Mouse (Mus musculus): ENCODE measurements around the gene Lgi4. TPM values are rescaled to one million over a fixed set of nuclear protein-coding genes. Genes with fewer than 3 reads are reported as not detected.

The Lgi4 gene
- polyA plus RNA-seq, 1 experiment from 2014 or later, result 0.41 TPM

GRCm38 (mm10) chr7:31054661-31055320, 4.4 kb upstream of the Lgi4 start:
- H3K27ac ChIP-seq, result peak overlapping the region; percentile 90
- H3K4me3 ChIP-seq, result peak overlapping the region; percentile 52
- H3K4me1 ChIP-seq, result peaks cover 67% of the 10 kb centered on the region
- H3K9me3 ChIP-seq, result no peaks in the 10 kb centered on the region
- 36% methylated on average over 11 of the region's 11 CpGs for WGBS
- peaks cover 50% of the 10 kb centered on the region for H3K27me3 ChIP-seq (ENCODE audit: insufficient read depth, poor library complexity, severe bottlenecking)
- no peaks in the 10 kb centered on the region for H3K36me3 ChIP-seq
- DNase-seq (ENCODE audit: low spot score), result no peak

- Histone ChIP-seq H3K9me3 (no peaks in the 10 kb centered on the region), H3K4me1 (peaks cover 61% of the 10 kb centered on the region), H3K27me3 (ENCODE audit: insufficient read depth, poor library complexity, severe bottlenecking) (peaks cover 44% of the 10 kb centered on the region), H3K4me3 (peak overlapping the region; percentile 52), H3K27ac (peak overlapping the region; percentile 90), H3K36me3 (no peaks in the 10 kb centered on the region)
- WGBS, result 9% methylated on average over 10 of the region's 10 CpGs
- peak; percentile 89 for DNase-seq (ENCODE audit: low spot score)
Observed at GRCm38 (mm10) chr7:31055354-31055824, 3.8 kb upstream of the Lgi4 start.

GRCm38 (mm10) chr7:31055883-31056282, 3.3 kb upstream of the Lgi4 start:
- Histone ChIP-seq H3K27me3 (ENCODE audit: insufficient read depth, poor library complexity, severe bottlenecking) (peaks cover 39% of the 10 kb centered on the region), H3K27ac (peak overlapping the region; percentile 90), H3K4me3 (peak overlapping the region; percentile 52; the same call in 1 of the 2 replicates), H3K36me3 (no peaks in the 10 kb centered on the region), H3K4me1 (peaks cover 58% of the 10 kb centered on the region), H3K9me3 (no peaks in the 10 kb centered on the region)
- no peak for DNase-seq (ENCODE audit: low spot score)
- WGBS, result 31% methylated on average over 1 of the region's 4 CpGs

- Histone ChIP-seq H3K27ac (peak overlapping the region; percentile 90; the same call in 1 of the 2 replicates), H3K4me1 (peaks cover 52% of the 10 kb centered on the region), H3K9me3 (no peaks in the 10 kb centered on the region), H3K27me3 (ENCODE audit: insufficient read depth, poor library complexity, severe bottlenecking) (peaks cover 33% of the 10 kb centered on the region), H3K36me3 (no peaks in the 10 kb centered on the region), H3K4me3 (no peak overlapping the region)
- WGBS, result 76% methylated on average over 7 of the region's 7 CpGs
- DNase-seq (ENCODE audit: low spot score), result no peak
Observed at GRCm38 (mm10) chr7:31056448-31056847, 2.7 kb upstream of the Lgi4 start.

GRCm38 (mm10) chr7:31057071-31057470, 2.1 kb upstream of the Lgi4 start, which contains the start of gene Fxyd1:
TSS of gene Fxyd1 (minus strand) at chr7:31057199.
- Histone ChIP-seq H3K4me1 (peaks cover 46% of the 10 kb centered on the region), H3K36me3 (no peaks in the 10 kb centered on the region), H3K9me3 (no peaks in the 10 kb centered on the region), H3K27me3 (ENCODE audit: insufficient read depth, poor library complexity, severe bottlenecking) (peaks cover 27% of the 10 kb centered on the region), H3K27ac (peak within 1 kb of the TSS; percentile 90), H3K4me3 (no peak within 1 kb of the TSS)
- 66% methylated on average over 2 of the region's 2 CpGs for WGBS
- DNase-seq (ENCODE audit: low spot score), result no peak

- 74% methylated on average over 5 of the region's 5 CpGs for WGBS
- no peaks in the 10 kb centered on the region for H3K36me3 ChIP-seq
Observed at GRCm38 (mm10) chr7:31057730-31058129, 1.4 kb upstream of the Lgi4 start.

GRCm38 (mm10) chr7:31058211-31058610, 931 bp upstream of the Lgi4 start:
- DNase-seq (ENCODE audit: low spot score), result no peak
- Histone ChIP-seq H3K9me3 (no peaks in the 10 kb centered on the region), H3K4me3 (no peak overlapping the region), H3K27me3 (ENCODE audit: insufficient read depth, poor library complexity, severe bottlenecking) (peaks cover 16% of the 10 kb centered on the region), H3K27ac (no peak overlapping the region), H3K36me3 (no peaks in the 10 kb centered on the region), H3K4me1 (peaks cover 34% of the 10 kb centered on the region)
- 79% methylated on average over 6 of the region's 6 CpGs for WGBS

More at GRCm38 (mm10) chr7:31057730-31058129, 1.4 kb upstream of the Lgi4 start:
- H3K4me3 ChIP-seq, result no peak overlapping the region
- peaks cover 39% of the 10 kb centered on the region for H3K4me1 ChIP-seq
- peaks cover 20% of the 10 kb centered on the region for H3K27me3 ChIP-seq (ENCODE audit: insufficient read depth, poor library complexity, severe bottlenecking)
- H3K9me3 ChIP-seq, result no peaks in the 10 kb centered on the region
- 0 out of 2 replicates have a peak overlapping the region, but pooled peaks have one; percentile 0 for H3K27ac ChIP-seq
- DNase-seq (ENCODE audit: low spot score), result no peak

- H3K4me3 ChIP-seq, result no peak overlapping the region
- no peaks in the 10 kb centered on the region for H3K36me3 ChIP-seq
- 0 out of 2 replicates have a peak overlapping the region, but pooled peaks have one; percentile 24 for H3K27ac ChIP-seq
- WGBS, result 67% methylated on average over 11 of the region's 11 CpGs
- H3K4me1 ChIP-seq, result peaks cover 16% of the 10 kb centered on the region
- no peak for DNase-seq (ENCODE audit: low spot score)
- H3K9me3 ChIP-seq, result no peaks in the 10 kb centered on the region
- H3K27me3 ChIP-seq (ENCODE audit: insufficient read depth, poor library complexity, severe bottlenecking), result no peaks in the 10 kb centered on the region
Observed at GRCm38 (mm10) chr7:31059919-31060620, 928 bp downstream of the Lgi4 start.

- WGBS, result 81% methylated on average over 7 of the region's 7 CpGs
- no peaks in the 10 kb centered on the region for H3K27me3 ChIP-seq (ENCODE audit: insufficient read depth, poor library complexity, severe bottlenecking)
- H3K27ac ChIP-seq, result no peak overlapping the region
- H3K36me3 ChIP-seq, result no peaks in the 10 kb centered on the region
- peaks cover 10% of the 10 kb centered on the region for H3K4me1 ChIP-seq
- DNase-seq (ENCODE audit: low spot score), result no peak
- no peaks in the 10 kb centered on the region for H3K9me3 ChIP-seq
- H3K4me3 ChIP-seq, result no peak overlapping the region
Observed at GRCm38 (mm10) chr7:31060621-31061010, 1.5 kb downstream of the Lgi4 start.

GRCm38 (mm10) chr7:31063074-31063560, 4.0 kb downstream of the Lgi4 start:
- no peaks in the 10 kb centered on the region for H3K36me3 ChIP-seq
- peaks cover 10% of the 10 kb centered on the region for H3K4me1 ChIP-seq
- H3K4me3 ChIP-seq, result no peak overlapping the region
- H3K27ac ChIP-seq, result no peak overlapping the region
- H3K9me3 ChIP-seq, result no peaks in the 10 kb centered on the region
- WGBS, result 78% methylated on average over 12 of the region's 12 CpGs
- H3K27me3 ChIP-seq (ENCODE audit: insufficient read depth, poor library complexity, severe bottlenecking), result peaks cover 7% of the 10 kb centered on the region
- no peak for DNase-seq (ENCODE audit: low spot score)

- 39% methylated on average over 5 of the region's 5 CpGs for WGBS
- DNase-seq (ENCODE audit: low spot score), result no peak
- Histone ChIP-seq H3K9me3 (no peaks in the 10 kb centered on the region), H3K4me1 (peaks cover 12% of the 10 kb centered on the region), H3K4me3 (peak overlapping the region; percentile 10; the same call in 1 of the 2 replicates), H3K27ac (no peak overlapping the region), H3K27me3 (ENCODE audit: insufficient read depth, poor library complexity, severe bottlenecking) (peaks cover 22% of the 10 kb centered on the region), H3K36me3 (no peaks in the 10 kb centered on the region)
Observed at GRCm38 (mm10) chr7:31067836-31068235, 8.7 kb downstream of the Lgi4 start.

- Histone ChIP-seq H3K4me3 (no peak overlapping the region), H3K27ac (no peak overlapping the region), H3K27me3 (ENCODE audit: insufficient read depth, poor library complexity, severe bottlenecking) (peaks cover 22% of the 10 kb centered on the region), H3K36me3 (no peaks in the 10 kb centered on the region), H3K9me3 (no peaks in the 10 kb centered on the region), H3K4me1 (peaks cover 12% of the 10 kb centered on the region)
- WGBS, result 84% methylated on average over 14 of the region's 14 CpGs
- no peak for DNase-seq (ENCODE audit: low spot score)
Observed at GRCm38 (mm10) chr7:31069491-31069890, 10.3 kb downstream of the Lgi4 start.

- H3K9me3 ChIP-seq, result no peaks in the 10 kb centered on the region
- DNase-seq (ENCODE audit: low spot score), result no peak
- no peak overlapping the region for H3K27ac ChIP-seq
- H3K4me3 ChIP-seq, result no peak overlapping the region
- no peaks in the 10 kb centered on the region for H3K36me3 ChIP-seq
- peaks cover 22% of the 10 kb centered on the region for H3K27me3 ChIP-seq (ENCODE audit: insufficient read depth, poor library complexity, severe bottlenecking)
- WGBS, result 72% methylated on average over 6 of the region's 6 CpGs
- H3K4me1 ChIP-seq, result peaks cover 12% of the 10 kb centered on the region
Observed at GRCm38 (mm10) chr7:31070324-31070723, 11.2 kb downstream of the Lgi4 start.
